Mouse (Mus musculus): ENCODE results near the gene Peak1.

DNA sequence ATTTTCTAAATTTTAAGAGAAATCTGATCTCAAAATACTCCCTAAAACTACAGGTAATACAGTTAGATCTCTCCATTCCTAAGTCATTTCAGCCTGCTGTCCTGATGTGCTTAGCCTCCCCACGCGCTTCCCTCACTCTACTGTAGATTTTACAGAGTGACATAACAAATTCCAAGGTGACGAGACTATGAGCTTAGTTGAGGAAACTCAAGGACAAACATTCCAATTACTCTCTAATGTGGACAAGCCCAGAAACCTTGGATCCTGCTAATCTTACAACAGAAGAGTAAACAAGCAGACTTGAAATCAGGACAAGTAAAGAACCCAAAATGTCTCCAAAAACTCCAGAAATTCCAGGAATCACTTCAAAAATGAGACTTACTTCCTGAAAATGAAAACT, 58.6 kb downstream of the Peak1 start:
- TF ChIP-seq POLR2A (IDR thresholded peaks at IDR 0.05; ENCODE audit: low read depth, low read length) = no peak
- no peak for TF ChIP-seq CTCF (IDR thresholded peaks at IDR 0.05; ENCODE audit: borderline replicate concordance, insufficient read depth, low read length)

Measured in embryonic fibroblast, embryonic 13.5 days (primary cell).